Mouse (Mus musculus): ENCODE data around the gene Upk1a. TPM values are rescaled to one million over a fixed set of nuclear protein-coding genes. Genes with fewer than 3 reads are reported as not detected.

Gene Upk1a
- polyA plus RNA-seq, 1 experiment = 2.1 TPM

DNA sequence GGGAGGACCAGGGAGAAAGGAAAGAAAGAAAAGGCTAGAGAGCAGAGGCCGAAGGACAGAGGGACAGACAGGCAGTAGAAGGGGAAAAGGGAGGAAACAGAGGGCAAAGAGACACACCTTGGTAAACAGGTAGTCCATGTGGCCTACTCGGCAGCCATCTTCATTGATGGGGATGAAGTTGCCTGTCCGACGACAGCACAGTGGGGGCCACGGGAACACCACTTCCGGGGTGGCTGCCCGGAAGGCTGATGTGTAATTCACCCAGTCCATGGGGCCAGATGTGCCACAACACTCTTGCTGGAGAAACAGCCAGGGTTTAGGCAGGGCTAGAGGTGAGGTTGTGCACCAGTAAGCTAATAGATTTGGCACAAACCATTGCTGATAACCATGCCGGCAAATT lies 7.7 kb downstream of the Upk1a start:
- Histone ChIP-seq H3K4me3 (ENCODE audit: insufficient read depth, low read length) (no peak overlapping the region), H3K4me1 (ENCODE audit: control insufficient read depth, insufficient read depth, low read length) (no peaks in the 10 kb centered on the region), H3K27ac (ENCODE audit: insufficient read depth, low read length) (no peak overlapping the region)
- TF ChIP-seq CTCF (IDR thresholded peaks at IDR 0.05; ENCODE audit: extremely low read depth, insufficient read depth, low read length) = no peak
- TF ChIP-seq POLR2A (IDR thresholded peaks at IDR 0.05; ENCODE audit: extremely low read depth, insufficient read depth, low read length) = no peak

DNA sequence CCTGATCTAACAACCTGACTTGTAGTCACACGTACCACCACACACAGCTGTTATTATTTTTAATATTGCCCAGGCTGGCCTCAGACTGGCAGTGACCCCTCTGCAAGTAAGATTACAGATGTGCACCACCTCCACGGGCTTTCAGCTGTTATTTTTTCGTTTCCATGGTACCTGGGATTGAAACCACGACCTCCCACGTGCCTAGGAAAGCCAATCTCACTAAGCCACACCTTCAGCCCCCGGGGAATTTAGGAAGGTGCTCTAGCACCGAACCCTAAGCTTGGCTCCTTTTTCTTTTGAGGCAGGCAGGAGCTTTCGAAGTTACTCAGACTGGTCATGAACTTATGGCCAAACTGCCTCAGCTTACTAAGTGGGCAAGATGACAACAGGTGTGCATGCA lies 8.2 kb downstream of the Upk1a start:
- TF ChIP-seq CTCF (IDR thresholded peaks at IDR 0.05; ENCODE audit: extremely low read depth, insufficient read depth, low read length) (no peak), POLR2A (IDR thresholded peaks at IDR 0.05; ENCODE audit: extremely low read depth, insufficient read depth, low read length) (no peak)
- Histone ChIP-seq H3K4me1 (ENCODE audit: control insufficient read depth, insufficient read depth, low read length) (no peaks in the 10 kb centered on the region), H3K27ac (ENCODE audit: insufficient read depth, low read length) (no peak overlapping the region), H3K4me3 (ENCODE audit: insufficient read depth, low read length) (no peak overlapping the region)

DNA sequence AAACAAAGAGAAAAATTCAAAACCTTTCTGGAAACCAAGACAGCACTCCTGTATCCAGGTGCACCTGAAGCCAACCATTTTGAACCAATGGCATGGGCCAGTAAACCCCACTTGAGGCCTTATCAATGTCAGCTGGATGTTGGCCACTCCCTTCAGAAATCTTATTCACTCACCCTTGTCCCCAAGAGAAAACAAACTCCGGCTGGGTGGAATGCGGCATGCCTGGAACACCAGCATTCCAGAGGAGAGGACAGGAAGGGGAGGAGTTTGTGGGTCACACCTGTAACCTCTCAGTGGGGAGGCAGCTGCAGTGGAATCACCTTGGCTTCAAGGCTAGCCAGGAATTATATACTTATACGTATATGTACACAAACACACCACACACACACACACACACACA lies 10.1 kb downstream of the Upk1a start:
- H3K4me3 ChIP-seq (ENCODE audit: insufficient read depth, low read length) = no peak overlapping the region
- no peak overlapping the region for H3K27ac ChIP-seq (ENCODE audit: insufficient read depth, low read length)
- no peaks in the 10 kb centered on the region for H3K4me1 ChIP-seq (ENCODE audit: control insufficient read depth, insufficient read depth, low read length)
- TF ChIP-seq POLR2A (IDR thresholded peaks at IDR 0.05; ENCODE audit: extremely low read depth, insufficient read depth, low read length) (no peak), CTCF (IDR thresholded peaks at IDR 0.05; ENCODE audit: extremely low read depth, insufficient read depth, low read length) (no peak)

DNA sequence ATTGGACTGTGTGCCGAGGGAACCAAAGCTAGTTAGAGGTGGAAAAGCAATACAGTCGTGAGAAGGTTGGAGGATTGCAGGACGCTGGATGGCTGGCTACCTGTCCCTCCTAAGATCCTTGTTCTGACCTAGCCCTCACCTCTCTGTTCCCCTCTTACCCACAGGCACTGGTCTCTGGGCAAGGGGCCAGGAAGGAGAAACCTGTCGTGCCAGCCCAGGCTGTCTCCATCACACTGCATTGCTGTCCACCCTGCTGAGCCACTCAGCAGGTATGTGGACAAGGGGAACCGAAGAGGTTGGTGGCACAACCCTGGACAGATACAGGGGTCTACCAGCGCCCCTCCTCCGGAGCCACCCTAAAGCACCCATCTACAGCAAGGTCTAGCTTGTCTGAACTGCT lies 12.0 kb downstream of the Upk1a start:
- Histone ChIP-seq H3K4me1 (ENCODE audit: control insufficient read depth, insufficient read depth, low read length) (no peaks in the 10 kb centered on the region), H3K4me3 (ENCODE audit: insufficient read depth, low read length) (no peak overlapping the region), H3K27ac (ENCODE audit: insufficient read depth, low read length) (no peak overlapping the region)
- TF ChIP-seq CTCF (IDR thresholded peaks at IDR 0.05; ENCODE audit: extremely low read depth, insufficient read depth, low read length) = no peak
- no peak for TF ChIP-seq POLR2A (IDR thresholded peaks at IDR 0.05; ENCODE audit: extremely low read depth, insufficient read depth, low read length)

DNA sequence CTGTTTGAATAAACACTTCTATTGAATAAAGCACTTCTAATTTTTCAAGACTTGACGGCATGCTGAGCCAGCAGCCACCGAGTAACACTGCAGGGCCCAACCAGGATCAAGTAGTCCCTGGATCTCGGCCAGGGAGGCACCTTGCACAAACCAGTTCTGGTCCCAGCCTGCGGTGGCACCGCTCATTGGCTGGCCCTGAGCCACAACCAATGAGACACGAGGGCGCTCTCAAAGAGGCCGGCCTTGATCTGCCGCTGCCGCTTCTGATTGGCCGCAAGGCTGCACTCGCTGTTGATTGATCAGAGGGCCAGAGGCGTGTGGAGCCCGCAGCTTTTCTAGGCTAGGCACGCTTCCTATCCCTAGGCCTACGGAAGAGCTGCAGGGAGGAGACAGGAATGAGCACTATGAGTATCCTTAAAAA lies 12.7 kb downstream of the Upk1a start:
- Histone ChIP-seq H3K4me1 (ENCODE audit: control insufficient read depth, insufficient read depth, low read length) (no peaks in the 10 kb centered on the region), H3K27ac (ENCODE audit: insufficient read depth, low read length) (no peak overlapping the region), H3K4me3 (ENCODE audit: insufficient read depth, low read length) (no peak overlapping the region)
- TF ChIP-seq POLR2A (IDR thresholded peaks at IDR 0.05; ENCODE audit: extremely low read depth, insufficient read depth, low read length) = 0 out of 2 replicates have a peak, but pooled peaks have one; percentile 18
- no peak for TF ChIP-seq CTCF (IDR thresholded peaks at IDR 0.05; ENCODE audit: extremely low read depth, insufficient read depth, low read length)

DNA sequence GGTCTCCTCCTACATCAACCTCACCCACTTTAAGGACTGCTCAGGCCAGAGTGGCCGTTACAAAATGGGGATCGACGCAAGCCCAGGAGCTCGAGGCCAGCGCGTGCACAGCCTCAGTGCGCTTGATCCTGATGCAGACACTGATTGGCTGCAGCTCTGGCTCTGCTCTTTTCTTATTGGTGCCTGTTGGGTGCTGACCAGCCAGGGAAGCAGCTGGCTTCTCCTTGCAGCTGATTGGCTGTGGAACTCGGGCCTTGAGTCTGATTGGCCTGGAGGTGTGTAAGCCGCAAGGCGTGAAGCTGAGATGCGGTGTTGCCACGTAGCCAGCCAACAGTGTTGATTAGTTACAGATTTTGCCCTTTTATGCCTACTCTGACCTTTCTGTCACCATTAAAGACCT lies 13.9 kb downstream of the Upk1a start, which contains the start of gene Zbtb32:
TSS of gene Zbtb32 (minus strand) at position 124 of the 400 bp plus-strand sequence.
- no peak for TF ChIP-seq CTCF (IDR thresholded peaks at IDR 0.05; ENCODE audit: extremely low read depth, insufficient read depth, low read length)
- no peak for TF ChIP-seq POLR2A (IDR thresholded peaks at IDR 0.05; ENCODE audit: extremely low read depth, insufficient read depth, low read length)
- Histone ChIP-seq H3K27ac (ENCODE audit: insufficient read depth, low read length) (no peak within 1 kb of the TSS), H3K4me1 (ENCODE audit: control insufficient read depth, insufficient read depth, low read length) (no peaks in the 10 kb centered on the region), H3K4me3 (ENCODE audit: insufficient read depth, low read length) (no peak within 1 kb of the TSS)

DNA sequence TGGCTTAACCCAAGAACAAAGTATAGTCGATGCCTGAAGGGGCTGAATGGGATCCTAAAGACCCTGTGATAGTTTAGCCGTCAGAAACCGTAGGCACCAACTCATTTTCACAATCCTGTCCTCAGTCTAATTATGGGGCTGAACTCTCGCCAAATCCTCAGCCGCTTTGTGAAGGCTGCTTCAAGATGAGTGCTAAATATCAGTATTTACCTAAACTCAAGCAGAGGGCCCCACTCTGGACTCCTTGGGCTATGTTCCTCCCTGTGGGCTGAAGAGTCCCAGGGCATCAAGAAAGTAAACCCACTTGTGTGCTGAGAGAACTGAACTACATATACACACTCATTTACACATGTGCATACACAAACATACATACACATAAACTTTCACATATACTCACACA lies 15.8 kb downstream of the Upk1a start:
- no peak overlapping the region for H3K4me3 ChIP-seq (ENCODE audit: insufficient read depth, low read length)
- TF ChIP-seq POLR2A (IDR thresholded peaks at IDR 0.05; ENCODE audit: extremely low read depth, insufficient read depth, low read length) (no peak), CTCF (IDR thresholded peaks at IDR 0.05; ENCODE audit: extremely low read depth, insufficient read depth, low read length) (no peak)
- H3K27ac ChIP-seq (ENCODE audit: insufficient read depth, low read length) = no peak overlapping the region
- no peaks in the 10 kb centered on the region for H3K4me1 ChIP-seq (ENCODE audit: control insufficient read depth, insufficient read depth, low read length)

DNA sequence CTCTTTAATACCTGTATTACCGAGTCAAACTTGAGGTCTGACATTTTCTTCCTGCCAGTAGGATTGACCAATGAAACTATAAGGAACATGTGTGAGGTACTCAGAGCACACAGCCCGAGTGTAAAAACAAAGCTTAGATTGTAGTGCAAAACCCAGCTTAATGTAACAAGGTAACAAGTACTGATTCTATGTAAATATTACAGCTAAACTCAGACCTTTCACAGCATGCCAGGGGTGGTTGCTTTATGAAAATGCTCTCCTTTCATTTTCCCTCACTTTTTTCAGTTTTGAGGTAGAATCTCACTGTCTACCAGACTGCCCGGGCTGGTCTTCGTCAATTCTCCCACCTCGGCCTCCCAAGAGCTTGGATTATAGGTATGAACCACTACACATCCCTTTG lies 16.6 kb downstream of the Upk1a start:
- Histone ChIP-seq H3K4me3 (ENCODE audit: insufficient read depth, low read length) (no peak overlapping the region), H3K27ac (ENCODE audit: insufficient read depth, low read length) (no peak overlapping the region), H3K4me1 (ENCODE audit: control insufficient read depth, insufficient read depth, low read length) (no peaks in the 10 kb centered on the region)
- TF ChIP-seq POLR2A (IDR thresholded peaks at IDR 0.05; ENCODE audit: extremely low read depth, insufficient read depth, low read length) (no peak), CTCF (IDR thresholded peaks at IDR 0.05; ENCODE audit: extremely low read depth, insufficient read depth, low read length) (no peak)

DNA sequence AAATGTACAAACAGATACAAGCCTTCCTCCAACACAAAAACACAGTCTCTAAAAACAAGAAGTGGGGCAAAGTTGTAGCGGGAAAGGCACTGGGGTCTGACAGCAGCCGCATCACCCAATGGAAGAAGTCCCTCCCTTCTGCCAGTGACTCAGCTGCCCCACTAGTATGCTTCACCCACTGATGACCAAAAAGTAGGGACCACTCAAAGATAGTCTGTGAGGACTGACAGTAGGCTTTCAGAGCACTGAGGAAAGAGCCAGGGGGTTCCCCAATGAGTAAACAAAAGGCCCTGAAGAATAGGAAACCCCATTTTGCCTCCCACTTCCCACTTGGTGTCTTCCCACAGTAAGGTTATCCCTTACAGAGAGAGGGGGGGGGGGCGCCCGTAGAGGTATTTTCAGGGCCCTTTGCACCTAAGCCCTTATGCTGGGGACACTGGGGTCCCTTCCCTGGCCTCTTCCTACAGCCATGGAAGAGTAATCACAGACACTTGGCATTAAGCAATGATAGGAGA lies 18.1 kb downstream of the Upk1a start:
- Histone ChIP-seq H3K4me1 (ENCODE audit: control insufficient read depth, insufficient read depth, low read length) (no peaks in the 10 kb centered on the region), H3K4me3 (ENCODE audit: insufficient read depth, low read length) (no peak overlapping the region), H3K27ac (ENCODE audit: insufficient read depth, low read length) (no peak overlapping the region)
- TF ChIP-seq CTCF (IDR thresholded peaks at IDR 0.05; ENCODE audit: extremely low read depth, insufficient read depth, low read length) = no peak
- no peak for TF ChIP-seq POLR2A (IDR thresholded peaks at IDR 0.05; ENCODE audit: extremely low read depth, insufficient read depth, low read length)

DNA sequence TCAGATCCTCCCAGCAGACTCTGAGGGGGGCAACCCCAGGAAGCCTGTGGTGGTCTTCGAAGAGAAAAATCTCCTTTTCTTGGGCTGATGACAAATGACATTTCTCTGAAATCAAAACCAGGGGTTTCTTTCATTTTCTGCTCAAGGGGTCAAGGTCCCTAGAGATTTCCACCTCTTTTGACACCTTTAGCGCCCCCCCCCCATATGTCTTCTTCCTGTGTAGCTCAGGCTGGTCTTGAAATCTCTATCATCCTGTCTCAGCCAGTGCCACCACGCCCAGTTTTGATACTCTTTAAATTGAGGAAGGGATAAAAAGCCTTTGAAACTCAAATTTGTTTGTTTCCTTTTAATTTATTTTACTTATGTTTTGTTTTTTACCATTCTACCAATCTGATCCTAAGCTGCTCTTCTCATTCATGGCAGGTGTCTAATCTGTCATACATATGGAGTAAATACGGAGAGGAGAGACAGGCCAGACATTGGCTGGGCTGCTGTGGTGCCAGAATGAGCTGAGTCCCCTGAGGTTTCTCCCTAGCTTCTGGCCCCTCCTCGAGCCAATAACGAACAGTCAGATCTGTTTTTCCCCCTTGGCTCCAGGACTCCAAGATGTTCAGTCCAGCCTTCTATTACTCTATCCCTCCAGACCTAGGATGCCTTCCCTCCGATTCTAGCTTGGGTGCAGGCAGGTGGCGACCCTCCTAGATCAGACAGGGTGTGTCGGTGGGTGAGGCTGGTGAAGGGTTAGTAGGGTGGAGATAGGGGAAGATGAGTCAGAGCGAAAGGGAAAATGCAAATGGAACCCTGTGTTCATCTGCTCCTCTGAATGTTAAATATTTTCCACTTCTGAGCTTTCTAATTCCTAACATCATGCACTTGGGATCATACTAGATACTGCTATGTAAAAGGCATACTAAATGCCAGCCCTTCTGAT lies 18.8 kb downstream of the Upk1a start:
- TF ChIP-seq CTCF (IDR thresholded peaks at IDR 0.05; ENCODE audit: extremely low read depth, insufficient read depth, low read length) (no peak), POLR2A (IDR thresholded peaks at IDR 0.05; ENCODE audit: extremely low read depth, insufficient read depth, low read length) (no peak)
- Histone ChIP-seq H3K27ac (ENCODE audit: insufficient read depth, low read length) (no peak overlapping the region), H3K4me1 (ENCODE audit: control insufficient read depth, insufficient read depth, low read length) (no peaks in the 10 kb centered on the region), H3K4me3 (ENCODE audit: insufficient read depth, low read length) (no peak overlapping the region)
